Mouse (Mus musculus) olfactory bulb, adult 2 months (tissue): Measurements from ENCODE around the gene Nbea.

Experiments
- CTCF ChIP-seq: fragments of 200-500 bp; IDR thresholded peaks from 2 replicates; pipeline ENCODE4 v1.5.1; 2012; ENCODE audit warnings: low read depth, mild to moderate bottlenecking, low read length, moderate library complexity; ENCODE audit not compliant: insufficient read depth
- POLR2A ChIP-seq: fragments of 200-500 bp; IDR thresholded peaks from 2 replicates; pipeline ENCODE4 v1.6.1; 2012; ENCODE audit warnings: mild to moderate bottlenecking, low read depth, low read length, moderate library complexity; ENCODE audit not compliant: insufficient read depth

- no peak for TF ChIP-seq CTCF
- no peak for TF ChIP-seq POLR2A
Observed at GRCm38 (mm10) chr3:55778764-55779730, 404.5 kb downstream of the Nbea start.
